Mouse (Mus musculus) kidney, adult 2 months (tissue): ENCODE measurements at regions not wholly inside any gene's neighbourhood (a gene's known extent, or its start where the extent isn't known, plus 50 kb on each side); places are given as distances from the start of the nearest gene placed in this dataset.

Experiments
- CTCF ChIP-seq: fragments of 200-500 bp; conservative IDR thresholded peaks from 2 replicates; pipeline ENCODE4 v1.5.1; 2011; ENCODE audit warnings: low read depth, mild to moderate bottlenecking, control low read depth, low read length, moderate library complexity, mixed read lengths; ENCODE audit not compliant: insufficient read depth, insufficient read length
- POLR2A ChIP-seq: fragments of 200-500 bp; IDR thresholded peaks from one replicate; pipeline ENCODE4 v1.6.1; 2011; ENCODE audit warnings: low read depth, low read length, control low read depth

DNA sequence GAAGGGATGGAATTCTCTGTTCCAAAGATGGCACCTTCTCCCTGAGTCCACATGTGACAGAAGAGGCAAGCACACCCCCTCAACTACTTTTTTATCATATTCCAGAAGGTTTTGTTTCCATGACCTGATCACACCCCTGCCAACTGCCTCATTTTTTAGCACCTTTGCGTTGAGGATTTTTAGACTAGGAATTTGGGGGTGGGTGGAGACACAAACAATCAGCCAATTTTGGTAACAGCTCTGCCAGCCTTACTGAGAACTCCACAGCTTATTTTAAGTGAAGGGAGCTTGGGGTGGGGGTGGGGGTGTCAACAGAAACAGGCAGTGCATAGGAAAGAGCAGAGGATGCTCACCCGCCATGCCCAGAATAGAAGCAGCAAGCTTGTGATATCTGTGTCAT lies 129.7 kb upstream of the 4933402D24Rik start:
- TF ChIP-seq CTCF: no peak
- TF ChIP-seq POLR2A: no peak
